Comparison of ENCODE assay signal across 16 mouse cellular contexts in the genomic region with DNA sequence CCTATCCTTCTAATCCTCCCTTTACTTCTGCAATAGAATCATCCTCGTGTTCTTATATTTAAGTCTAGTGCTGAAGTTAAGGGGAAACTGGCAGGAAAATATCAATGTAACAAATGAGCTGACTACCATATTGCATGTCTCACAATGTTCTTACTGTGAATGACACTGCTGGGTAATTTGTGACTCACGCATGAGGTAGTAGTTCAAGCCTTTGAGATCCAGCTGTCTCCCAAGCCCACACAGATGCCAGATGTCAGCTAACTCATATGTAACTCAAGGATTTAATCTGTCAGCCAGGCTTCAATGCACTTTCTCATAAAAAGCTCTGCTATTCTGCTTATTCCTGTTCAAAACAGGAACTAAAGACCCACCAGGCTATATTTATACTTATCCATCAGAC.
"Had no signal": no experiment of that assay in that cellular context is flagged by ENCODE, and none has a peak within 500 bp of the region (broad histone marks: within the 10 kb centered on the region; RNA-seq: fewer than 3 reads in every experiment).

No protein-coding gene starts in this region.

- H3K36me3 ChIP-seq: limb, embryonic 10.5 days; liver, embryonic 12.5 days; lung, embryonic 15.5 days; midbrain, embryonic 10.5 days; midbrain, embryonic 15.5 days; neural tube, embryonic 13.5 days; stomach, embryonic 15.5 days had no signal

- H3K4me1 ChIP-seq: limb, embryonic 10.5 days; liver, embryonic 12.5 days; lung, embryonic 15.5 days; midbrain, embryonic 10.5 days; midbrain, embryonic 15.5 days; neural tube, embryonic 13.5 days; stomach, embryonic 15.5 days had no signal

- H3K27ac ChIP-seq: layer of hippocampus, adult 2 months; limb, embryonic 10.5 days; liver, embryonic 12.5 days; lung, embryonic 15.5 days; midbrain, embryonic 10.5 days; midbrain, embryonic 15.5 days; neural tube, embryonic 13.5 days; stomach, embryonic 15.5 days had no signal

- DNase-seq: kidney, adult 11 months; kidney, postnatal 10 days; kidney, postnatal 4 days; lung, postnatal 4 days; retina, postnatal 1 day; right cerebral cortex, postnatal 4 days; spleen, adult 18-20 months; thymus, postnatal 4 days had no signal

- H3K27me3 ChIP-seq: liver, embryonic 12.5 days; lung, embryonic 15.5 days; midbrain, embryonic 15.5 days; neural tube, embryonic 13.5 days; stomach, embryonic 15.5 days had no signal

- H3K4me3 ChIP-seq: layer of hippocampus, adult 2 months; limb, embryonic 10.5 days; liver, embryonic 12.5 days; lung, embryonic 15.5 days; midbrain, embryonic 10.5 days; midbrain, embryonic 15.5 days; neural tube, embryonic 13.5 days; stomach, embryonic 15.5 days had no signal

- H3K4me2 ChIP-seq: liver, embryonic 12.5 days; lung, embryonic 15.5 days; midbrain, embryonic 15.5 days; neural tube, embryonic 13.5 days; stomach, embryonic 15.5 days had no signal

- ATAC-seq: liver, embryonic 12.5 days; midbrain, embryonic 15.5 days had no signal

- H3K9me3 ChIP-seq: limb, embryonic 10.5 days; liver, embryonic 12.5 days; lung, embryonic 15.5 days; midbrain, embryonic 10.5 days; midbrain, embryonic 15.5 days; neural tube, embryonic 13.5 days; stomach, embryonic 15.5 days had no signal

- H3K9ac ChIP-seq: liver, embryonic 12.5 days; lung, embryonic 15.5 days; midbrain, embryonic 15.5 days; neural tube, embryonic 13.5 days; stomach, embryonic 15.5 days had no signal
